Mouse (Mus musculus) ES-E14 (cell line): ENCODE results near the gene Csf3. TPM values are rescaled to one million over a fixed set of nuclear protein-coding genes. Genes with fewer than 3 reads are reported as not detected.
"Not testable (repeated sequence)": the region's sequence is repeated elsewhere in the genome, so short reads cannot be mapped to it uniquely, and the experiment has no call there.

Source experiments
- DNase-seq: peaks from one replicate; pipeline ENCODE4 v3.0.0-alpha.2; 2013; ENCODE audit warnings: low read depth, low spot score
- H3K27ac ChIP-seq: 2 replicates; pipeline ENCODE4 v1.5.1; 2012; ENCODE audit warnings: low read depth, mild to moderate bottlenecking, low read length, moderate library complexity, mixed read lengths; ENCODE audit not compliant: poor library complexity, insufficient read depth, severe bottlenecking
- H3K36me3 ChIP-seq: 2 replicates; pipeline ENCODE4 v1.6.1; 2012; ENCODE audit warnings: mild to moderate bottlenecking, low read length, moderate library complexity, mixed read lengths; ENCODE audit not compliant: control insufficient read depth, poor library complexity, insufficient read depth, severe bottlenecking
- H3K4me1 ChIP-seq, 2 experiments: fragments of 150-350 bp in 1 of 2; sonication (generic) in 1 of 2; 2 replicates each; pipeline ENCODE4 v1.6.1; 2012; ENCODE audit warnings: low read length in 2 of 2, mild to moderate bottlenecking in 1 of 2, mixed read lengths in 1 of 2; ENCODE audit not compliant: control insufficient read depth in 2 of 2, insufficient read depth in 2 of 2, poor library complexity in 1 of 2
- H3K4me3 ChIP-seq, 2 experiments: fragments of 150-350 bp in 1 of 2; sonication (generic) in 1 of 2; 2 replicates each; pipeline ENCODE4 v1.5.1; 2012; ENCODE audit warnings: low read length in 2 of 2, low read depth in 1 of 2, mild to moderate bottlenecking in 1 of 2, mixed read lengths in 1 of 2; ENCODE audit not compliant: insufficient read depth in 1 of 2, poor library complexity in 1 of 2, severe bottlenecking in 1 of 2
- H3K9ac ChIP-seq: 2 replicates; pipeline ENCODE4 v1.6.1; 2012; ENCODE audit warnings: low read depth, mild to moderate bottlenecking, low read length, mixed read lengths; ENCODE audit not compliant: poor library complexity, insufficient read depth, severe bottlenecking
- H3K9me3 ChIP-seq: fragments of 150-350 bp; sonication (generic); 2 replicates; pipeline ENCODE4 v1.6.1; 2012; ENCODE audit warnings: low read depth, mild to moderate bottlenecking, low read length; ENCODE audit not compliant: control insufficient read depth, insufficient read depth
- CHD2 ChIP-seq: IDR thresholded peaks from 2 replicates; pipeline ENCODE4 v1.6.1; 2014; ENCODE audit warnings: mild to moderate bottlenecking, low read depth, low read length, inconsistent platforms
- HCFC1 ChIP-seq: IDR thresholded peaks from 2 replicates; pipeline ENCODE4 v1.6.1; 2012; ENCODE audit warnings: low read length, inconsistent platforms, borderline replicate concordance; ENCODE audit not compliant: insufficient read depth
- MAFK ChIP-seq: IDR thresholded peaks from 2 replicates; pipeline ENCODE4 v1.6.1; 2014; ENCODE audit warnings: mild to moderate bottlenecking, low read depth, low read length, inconsistent platforms; ENCODE audit not compliant: insufficient read depth
- ZC3H11A ChIP-seq: IDR thresholded peaks from 2 replicates; pipeline ENCODE4 v1.6.1; 2012; ENCODE audit warnings: low read depth, mild to moderate bottlenecking, inconsistent platforms, low read length, borderline replicate concordance
- ZNF384 ChIP-seq: IDR thresholded peaks from 2 replicates; pipeline ENCODE4 v1.6.1; 2012; ENCODE audit warnings: low read depth, low read length, inconsistent platforms
- in situ Hi-C, 2 experiments: fragments of 600-800 bp; cut with MboI; formaldehyde crosslinking; loops; one replicate each; pipeline ENCODE4 v1.15.1; 2025; ENCODE audit warnings: low sequenced_read_pairs in 2 of 2, inconsistent platforms in 1 of 2; ENCODE audit not compliant: unreplicated experiment in 2 of 2
- total RNA-seq: library from RNA; depleted of rRNA; stranded (reverse); fragments of 300-350 nt; gene quantifications from 2 replicates; pipeline ENCODE4 v1.2.3, GENCODE M21; 2012

Csf3 gene
- total RNA-seq, 1 experiment, result 0.18 TPM

DNA sequence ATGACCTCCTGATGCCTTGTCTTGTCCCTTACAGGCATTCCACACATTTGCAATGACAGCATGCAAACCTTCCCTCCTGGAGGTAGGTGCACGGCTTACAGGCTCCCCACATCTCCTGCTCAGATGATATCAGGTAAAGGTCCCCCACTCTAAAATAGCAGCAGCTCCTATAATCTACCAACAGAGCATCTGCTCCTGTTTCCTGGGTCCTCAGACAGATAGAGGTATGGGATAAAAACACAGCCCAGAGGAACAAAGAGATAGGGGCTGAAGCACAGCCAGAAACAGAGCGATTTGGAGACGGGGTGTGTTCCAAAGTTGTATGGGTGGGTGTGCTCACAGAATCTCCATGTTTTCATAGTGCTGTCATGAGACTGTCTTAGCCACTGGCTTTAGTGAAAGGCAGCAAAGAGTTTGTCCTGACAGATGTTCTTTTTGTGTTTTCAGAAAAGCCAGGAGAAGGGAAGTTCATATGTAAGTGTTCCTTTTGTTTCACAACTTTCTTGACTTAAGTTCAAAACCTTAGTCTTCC is 29.7 kb upstream of the Csf3 start:
- no peaks in the 10 kb centered on the region for H3K36me3 ChIP-seq
- in situ Hi-C loops, result no loop called here
- no peaks in the 10 kb centered on the region for H3K9me3 ChIP-seq
- H3K27ac ChIP-seq, result no peak overlapping the region
- H3K4me1 ChIP-seq, result peaks cover 4 to 7% of the 10 kb centered on the region in 2 experiments
- no peak for TF ChIP-seq ZC3H11A
- no peak for TF ChIP-seq MAFK
- TF ChIP-seq CHD2, result no peak
- TF ChIP-seq HCFC1, result no peak
- no peak for TF ChIP-seq ZNF384
- no peak overlapping the region for H3K4me3 ChIP-seq
- DNase-seq, result no peak
- no peak overlapping the region for H3K9ac ChIP-seq

GRCm38 (mm10) chr11:98671857-98672256 is 29.2 kb upstream of the Csf3 start:
- DNase-seq, result no peak
- Histone ChIP-seq H3K4me1 (peaks cover 5 to 7% of the 10 kb centered on the region in 2 experiments), H3K36me3 (no peaks in the 10 kb centered on the region), H3K9ac (no peak overlapping the region), H3K4me3 (no peak overlapping the region), H3K27ac (no peak overlapping the region), H3K9me3 (no peaks in the 10 kb centered on the region)
- in situ Hi-C loops, result no loop called here
- no peak for TF ChIP-seq HCFC1
- no peak for TF ChIP-seq ZC3H11A
- no peak for TF ChIP-seq MAFK
- no peak for TF ChIP-seq ZNF384
- TF ChIP-seq CHD2, result no peak

GRCm38 (mm10) chr11:98672482-98672881 is 28.6 kb upstream of the Csf3 start:
- TF ChIP-seq MAFK, result no peak
- TF ChIP-seq CHD2, result no peak
- TF ChIP-seq ZNF384, result no peak
- no peak for TF ChIP-seq HCFC1
- TF ChIP-seq ZC3H11A, result no peak
- Histone ChIP-seq H3K9ac (no peak overlapping the region), H3K4me1 (peaks cover 5 to 7% of the 10 kb centered on the region in 2 experiments), H3K9me3 (no peaks in the 10 kb centered on the region), H3K36me3 (no peaks in the 10 kb centered on the region), H3K4me3 (no peak overlapping the region), H3K27ac (no peak overlapping the region)
- no peak for DNase-seq
- in situ Hi-C loops, result no loop called here

- H3K4me1 ChIP-seq, in situ Hi-C loops, H3K9ac ChIP-seq, H3K36me3 ChIP-seq, H3K4me3 ChIP-seq, H3K27ac ChIP-seq, H3K9me3 ChIP-seq, DNase-seq: not testable (repeated sequence)
Measured at GRCm38 (mm10) chr11:98673136-98673535, 27.9 kb upstream of the Csf3 start.

- Histone ChIP-seq H3K4me1 (peaks cover 11 to 17% of the 10 kb centered on the region in 2 experiments), H3K27ac (no peak overlapping the region), H3K36me3 (no peaks in the 10 kb centered on the region), H3K9me3 (no peaks in the 10 kb centered on the region), H3K4me3 (no peak overlapping the region), H3K9ac (no peak overlapping the region)
- DNase-seq, result no peak
- no peak for TF ChIP-seq ZC3H11A
- TF ChIP-seq MAFK, result no peak
- TF ChIP-seq ZNF384, result no peak
- TF ChIP-seq HCFC1, result no peak
- TF ChIP-seq CHD2, result no peak
- in situ Hi-C loops, result no loop called here
Measured at GRCm38 (mm10) chr11:98675829-98676363, 25.2 kb upstream of the Csf3 start.
